Mouse (Mus musculus) small intestine, adult 2 months (tissue): ENCODE measurements at regions not wholly inside any gene's neighbourhood (a gene's known extent, or its start where the extent isn't known, plus 50 kb on each side); places are given as distances from the start of the nearest gene placed in this dataset.

Experiments
- CTCF ChIP-seq: fragments of 200-500 bp; IDR thresholded peaks from 2 replicates; pipeline ENCODE4 v1.5.1; 2012; ENCODE audit warnings: low read depth, mild to moderate bottlenecking, control low read depth, inconsistent platforms, low read length, moderate library complexity, mixed read lengths; ENCODE audit not compliant: insufficient replicate concordance, insufficient read length; ENCODE audit errors: extremely low read depth
- POLR2A ChIP-seq: fragments of 200-500 bp; IDR thresholded peaks from 2 replicates; pipeline ENCODE4 v1.6.1; 2012; ENCODE audit warnings: low read depth, mild to moderate bottlenecking, control low read depth, inconsistent platforms, low read length, moderate library complexity

- TF ChIP-seq CTCF: no peak
- TF ChIP-seq POLR2A: no peak
These were observed 468.0 kb downstream of the Zfp536 start for GRCm38 (mm10) chr7:37305463-37305862.
